Mouse (Mus musculus): ENCODE results near the gene Iqck. TPM values are rescaled to one million over a fixed set of nuclear protein-coding genes. Genes with fewer than 3 reads are reported as not detected.
A peak's percentile ranks its signal among the peaks of the same experiment; 100 is the strongest.

The Iqck gene
- total and polyA plus RNA-seq, 2 experiments from 2014 or later, result 4.4 to 4.8 TPM

- ATAC-seq, result no peak
- H3K36me3 ChIP-seq (ENCODE audit: insufficient read depth, low read length), result no peaks in the 10 kb centered on the region
- TF ChIP-seq CTCF (IDR thresholded peaks at IDR 0.05; ENCODE audit: low read depth), result no peak
- H3K9me3 ChIP-seq (ENCODE audit: low read length), result no peaks in the 10 kb centered on the region
- no peak for DNase-seq (ENCODE audit: low spot score)
- H3K27me3 ChIP-seq (ENCODE audit: insufficient read depth, low read length), result no peaks in the 10 kb centered on the region
- H3K4me3 ChIP-seq (ENCODE audit: low read length), result no peak overlapping the region
- H3K9ac ChIP-seq (replicated peaks; ENCODE audit: low read length), result no peak overlapping the region
- H3K4me1 ChIP-seq (ENCODE audit: insufficient read depth, low read length), result 0 out of 2 replicates have a peak, but pooled peaks cover 8% of the 10 kb centered on the region
- H3K4me2 ChIP-seq (ENCODE audit: low read depth, low read length), result no peak overlapping the region
- H3K27ac ChIP-seq, result no peak overlapping the region
- 65% methylated on average over 8 of the region's 8 CpGs for WGBS
Measured at GRCm38 (mm10) chr7:118928916-118929315, 73.4 kb downstream of the Iqck start.

- peak; percentile 23 for DNase-seq (ENCODE audit: low spot score)
- H3K4me1 ChIP-seq (ENCODE audit: insufficient read depth, low read length), result 0 out of 2 replicates have a peak, but pooled peaks cover 8% of the 10 kb centered on the region
- peak overlapping the region; percentile 11; the same call in 1 of the 2 replicates for H3K27ac ChIP-seq
- no peak overlapping the region for H3K9ac ChIP-seq (replicated peaks; ENCODE audit: low read length)
- H3K9me3 ChIP-seq (ENCODE audit: low read length), result no peaks in the 10 kb centered on the region
- H3K27me3 ChIP-seq (ENCODE audit: insufficient read depth, low read length), result no peaks in the 10 kb centered on the region
- H3K4me2 ChIP-seq (ENCODE audit: low read depth, low read length), result no peak overlapping the region
- ATAC-seq, result no peak
- no peak for TF ChIP-seq CTCF (IDR thresholded peaks at IDR 0.05; ENCODE audit: low read depth)
- H3K36me3 ChIP-seq (ENCODE audit: insufficient read depth, low read length), result no peaks in the 10 kb centered on the region
- no peak overlapping the region for H3K4me3 ChIP-seq (ENCODE audit: low read length)
- WGBS, result 38% methylated on average over 16 of the region's 16 CpGs
Measured at GRCm38 (mm10) chr7:118929601-118930311, 74.2 kb downstream of the Iqck start.

DNA sequence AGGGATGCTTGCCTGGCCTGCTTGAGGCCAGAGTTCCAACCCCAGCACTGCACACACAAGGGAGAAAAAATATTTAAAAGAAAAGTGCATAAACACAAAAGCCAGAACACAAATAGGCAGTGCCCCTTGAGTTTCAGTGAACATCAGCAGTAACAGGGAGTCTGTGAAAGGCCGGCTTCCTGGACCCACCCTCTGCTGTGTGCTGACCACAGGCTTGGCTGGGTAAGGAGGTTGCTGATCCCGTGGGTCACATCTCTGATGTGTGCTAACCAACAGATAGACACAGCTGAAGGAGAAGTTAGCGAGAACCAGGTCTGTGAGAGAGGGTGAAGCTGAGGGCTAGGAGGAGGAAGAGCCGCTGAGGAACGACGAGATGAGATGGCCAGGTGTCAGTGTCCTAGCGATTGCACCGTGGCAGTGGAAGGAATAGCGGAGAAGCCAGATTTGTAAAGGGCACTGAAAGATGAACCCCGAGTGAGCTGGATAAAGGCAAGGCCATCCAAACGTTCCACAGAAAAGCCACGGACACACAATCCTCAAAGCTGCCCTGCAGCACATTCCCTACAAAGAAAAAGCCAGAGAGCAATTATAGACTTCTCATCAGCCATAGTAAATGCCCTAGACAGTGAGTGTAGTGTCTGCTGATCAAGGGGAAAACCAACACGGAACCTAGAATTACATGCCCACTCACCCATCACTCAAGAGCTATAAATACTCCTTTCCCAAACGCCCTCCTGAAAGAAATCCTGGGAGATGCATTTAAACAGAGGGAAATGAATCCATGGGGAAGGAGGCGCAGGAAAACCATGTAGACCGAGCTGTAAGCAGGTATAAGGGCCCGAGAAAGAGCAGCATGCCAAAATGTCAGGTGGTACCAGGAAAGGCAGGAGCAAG is 76.2 kb downstream of the Iqck start:
- 76% methylated on average over 17 of the region's 17 CpGs for WGBS
- Histone ChIP-seq H3K4me3 (ENCODE audit: low read length) (no peak overlapping the region), H3K27me3 (ENCODE audit: insufficient read depth, low read length) (no peaks in the 10 kb centered on the region), H3K9ac (replicated peaks; ENCODE audit: low read length) (no peak overlapping the region), H3K9me3 (ENCODE audit: low read length) (no peaks in the 10 kb centered on the region), H3K4me1 (ENCODE audit: insufficient read depth, low read length) (0 out of 2 replicates have a peak, but pooled peaks cover 8% of the 10 kb centered on the region), H3K27ac (no peak overlapping the region), H3K36me3 (ENCODE audit: insufficient read depth, low read length) (no peaks in the 10 kb centered on the region), H3K4me2 (ENCODE audit: low read depth, low read length) (no peak overlapping the region)
- no peak for DNase-seq (ENCODE audit: low spot score)
- TF ChIP-seq CTCF (IDR thresholded peaks at IDR 0.05; ENCODE audit: low read depth), result no peak
- no peak for ATAC-seq

DNA sequence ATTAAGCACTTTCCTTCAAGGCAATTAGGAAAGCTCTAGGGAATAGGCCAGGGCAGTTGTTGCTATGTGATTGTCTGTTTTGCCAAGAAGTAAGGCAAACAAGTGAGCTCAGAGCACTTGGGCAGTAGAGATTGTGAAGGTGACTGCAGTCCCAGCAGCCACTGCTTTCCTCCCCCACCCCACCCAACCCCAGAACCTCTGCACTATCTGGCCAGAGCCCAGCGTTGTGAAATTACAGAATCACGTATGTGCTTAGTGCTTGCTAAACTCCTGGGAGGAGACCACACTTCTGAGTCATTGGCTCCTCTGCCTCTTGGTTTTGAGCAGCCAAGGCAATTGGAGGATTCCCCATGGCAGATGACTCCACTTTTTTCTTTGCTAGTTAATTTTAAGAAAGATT is 79.8 kb downstream of the Iqck start:
- ATAC-seq (no peak), DNase-seq (ENCODE audit: low spot score) (no peak)
- Histone ChIP-seq H3K27ac (no peak overlapping the region), H3K36me3 (ENCODE audit: insufficient read depth, low read length) (no peaks in the 10 kb centered on the region), H3K27me3 (ENCODE audit: insufficient read depth, low read length) (no peaks in the 10 kb centered on the region), H3K4me1 (ENCODE audit: insufficient read depth, low read length) (0 out of 2 replicates have a peak, but pooled peaks cover 1% of the 10 kb centered on the region), H3K9me3 (ENCODE audit: low read length) (no peaks in the 10 kb centered on the region), H3K4me3 (ENCODE audit: low read length) (no peak overlapping the region), H3K9ac (replicated peaks; ENCODE audit: low read length) (no peak overlapping the region), H3K4me2 (ENCODE audit: low read depth, low read length) (no peak overlapping the region)
- TF ChIP-seq CTCF (IDR thresholded peaks at IDR 0.05; ENCODE audit: low read depth), result no peak
- 73% methylated on average over 2 of the region's 2 CpGs for WGBS

- Histone ChIP-seq H3K4me2 (ENCODE audit: low read depth, low read length) (no peak overlapping the region), H3K9ac (replicated peaks; ENCODE audit: low read length) (no peak overlapping the region), H3K9me3 (ENCODE audit: low read length) (no peaks in the 10 kb centered on the region), H3K4me3 (ENCODE audit: low read length) (no peak overlapping the region), H3K4me1 (ENCODE audit: insufficient read depth, low read length) (no peaks in the 10 kb centered on the region), H3K27me3 (ENCODE audit: insufficient read depth, low read length) (no peaks in the 10 kb centered on the region), H3K27ac (no peak overlapping the region), H3K36me3 (ENCODE audit: insufficient read depth, low read length) (no peaks in the 10 kb centered on the region)
- TF ChIP-seq CTCF (IDR thresholded peaks at IDR 0.05; ENCODE audit: low read depth), result no peak
- DNase-seq (ENCODE audit: low spot score), result peak; percentile 46
- ATAC-seq, result peak; percentile 58
- 12% methylated on average over 4 of the region's 4 CpGs for WGBS
Measured at GRCm38 (mm10) chr7:118936844-118937243, 81.3 kb downstream of the Iqck start.

- no peak overlapping the region for H3K4me2 ChIP-seq (ENCODE audit: low read depth, low read length)
- H3K4me3 ChIP-seq (ENCODE audit: low read length), result no peak overlapping the region
- H3K27ac ChIP-seq, result no peak overlapping the region
- H3K27me3 ChIP-seq (ENCODE audit: insufficient read depth, low read length), result no peaks in the 10 kb centered on the region
- no peak for TF ChIP-seq CTCF (IDR thresholded peaks at IDR 0.05; ENCODE audit: low read depth)
- 80% methylated on average over 11 of the region's 11 CpGs for WGBS
- ATAC-seq (no peak), DNase-seq (ENCODE audit: low spot score) (no peak)
- H3K4me1 ChIP-seq (ENCODE audit: insufficient read depth, low read length), result no peaks in the 10 kb centered on the region
- H3K9me3 ChIP-seq (ENCODE audit: low read length), result no peaks in the 10 kb centered on the region
- no peak overlapping the region for H3K9ac ChIP-seq (replicated peaks; ENCODE audit: low read length)
- H3K36me3 ChIP-seq (ENCODE audit: insufficient read depth, low read length), result no peaks in the 10 kb centered on the region
Measured at GRCm38 (mm10) chr7:118937469-118938387, 82.2 kb downstream of the Iqck start.
